Mouse (Mus musculus) CD4-positive, CD25-positive, alpha-beta regulatory T cell, adult 2 months (primary cell): ENCODE results near the gene Ppm1b.

ENCODE experiments used
- DNase-seq: peaks from one replicate; pipeline ENCODE4 v3.0.0-alpha.2; 2012; ENCODE audit warnings: low read depth, low spot score

The Ppm1b gene

GRCm38 (mm10) chr17:84957487-84958259 is 1.1 kb downstream of the Ppm1b start:
- peak; percentile 100 for DNase-seq

- DNase-seq, result peak; percentile 67
These were observed 1.9 kb downstream of the Ppm1b start for GRCm38 (mm10) chr17:84958411-84958911.

- peak; percentile 18 for DNase-seq
These were observed 2.6 kb downstream of the Ppm1b start for GRCm38 (mm10) chr17:84958986-84959664.

GRCm38 (mm10) chr17:84959665-84960020 is 3.1 kb downstream of the Ppm1b start:
- DNase-seq, result no peak

- peak; percentile 20 for DNase-seq
These were observed 3.6 kb downstream of the Ppm1b start for GRCm38 (mm10) chr17:84960136-84960535.

GRCm38 (mm10) chr17:84962046-84962445 is 5.5 kb downstream of the Ppm1b start:
- peak; percentile 19 for DNase-seq

GRCm38 (mm10) chr17:84963651-84964050 is 7.1 kb downstream of the Ppm1b start:
- DNase-seq, result no peak

- DNase-seq, result no peak
These were observed 9.7 kb downstream of the Ppm1b start for GRCm38 (mm10) chr17:84966231-84966630.

- DNase-seq, result peak; percentile 35
These were observed 10.5 kb downstream of the Ppm1b start for GRCm38 (mm10) chr17:84967045-84967444.

- DNase-seq, result no peak
These were observed 13.4 kb downstream of the Ppm1b start for GRCm38 (mm10) chr17:84969916-84970315.

GRCm38 (mm10) chr17:84981721-84982120 is 25.2 kb downstream of the Ppm1b start:
- no peak for DNase-seq

GRCm38 (mm10) chr17:84982735-84983134 is 26.2 kb downstream of the Ppm1b start:
- DNase-seq, result no peak

GRCm38 (mm10) chr17:84986368-84986767 is 29.8 kb downstream of the Ppm1b start:
- no peak for DNase-seq

GRCm38 (mm10) chr17:84987834-84988410 is 31.4 kb downstream of the Ppm1b start:
- DNase-seq, result no peak

GRCm38 (mm10) chr17:84988514-84988913 is 32.0 kb downstream of the Ppm1b start:
- DNase-seq, result no peak

GRCm38 (mm10) chr17:84995844-84996243 is 39.3 kb downstream of the Ppm1b start:
- no peak for DNase-seq

GRCm38 (mm10) chr17:84997639-84998038 is 41.1 kb downstream of the Ppm1b start:
- DNase-seq, result peak; percentile 51

GRCm38 (mm10) chr17:84999636-85000035 is 43.1 kb downstream of the Ppm1b start:
- DNase-seq, result no peak

GRCm38 (mm10) chr17:85013485-85013884 is 56.9 kb downstream of the Ppm1b start:
- DNase-seq, result no peak

GRCm38 (mm10) chr17:85014632-85015031 is 58.1 kb downstream of the Ppm1b start:
- DNase-seq, result no peak

GRCm38 (mm10) chr17:85018344-85018743 is 61.8 kb downstream of the Ppm1b start:
- DNase-seq, result no peak

- DNase-seq, result peak; percentile 52
These were observed 62.3 kb downstream of the Ppm1b start for GRCm38 (mm10) chr17:85018794-85019193.

GRCm38 (mm10) chr17:85020343-85020742 is 63.8 kb downstream of the Ppm1b start:
- no peak for DNase-seq
